Mouse (Mus musculus): Measurements from ENCODE around the gene Sbds.

- peak; percentile 61 for TF ChIP-seq CTCF (conservative IDR thresholded peaks at IDR 0.05; ENCODE audit: insufficient read depth, insufficient read length, low read depth, low read length)
- TF ChIP-seq POLR2A (IDR thresholded peaks at IDR 0.05; ENCODE audit: low read depth, low read length) = no peak
Measured at GRCm38 (mm10) chr5:130267316-130267715, 12.0 kb upstream of the Sbds start.

Data from kidney, adult 2 months (tissue).